Comparison of ENCODE assay signal across 1 mouse cellular context in the genomic region with DNA sequence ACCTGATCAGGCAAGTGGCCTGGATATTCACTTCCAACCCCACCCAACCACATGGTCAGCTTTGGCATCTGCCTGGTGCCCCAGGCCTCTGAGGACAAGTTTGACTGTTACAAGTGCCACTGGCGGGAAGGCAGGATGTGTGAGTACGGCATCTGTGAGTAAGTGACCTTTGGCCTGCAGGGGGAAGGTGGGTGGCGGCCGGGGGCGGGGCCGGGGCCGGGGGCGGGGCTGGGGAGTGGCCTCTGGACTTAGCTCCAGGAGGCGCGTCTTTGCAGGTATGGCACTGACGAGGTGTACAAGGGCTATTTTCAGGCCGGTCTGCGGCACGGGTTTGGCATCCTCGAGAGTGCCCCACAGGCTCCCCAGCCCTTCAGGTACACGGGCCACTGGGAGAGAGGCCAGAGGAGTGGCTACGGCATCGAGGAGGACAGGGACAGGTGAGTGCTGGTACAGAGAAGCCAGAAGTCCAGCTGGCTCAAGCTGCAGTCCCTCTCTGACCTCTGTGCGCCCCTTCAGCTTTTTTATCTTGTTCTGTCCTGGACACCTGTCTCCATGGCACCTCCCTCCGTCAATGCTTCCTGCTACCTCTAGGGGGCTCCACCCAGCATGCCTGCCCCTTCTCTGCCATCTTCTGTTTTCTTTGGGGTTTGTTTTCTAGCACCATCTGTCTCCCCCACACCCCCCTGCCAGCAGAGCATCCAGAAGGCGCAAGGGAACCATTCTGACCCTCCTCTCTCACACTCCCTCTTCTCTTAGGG.
TF ChIP-seq lines count a peak whose summit lies in the region.

No protein-coding gene starts in this region.

TF ChIP-seq in CH12.LX, 34 proteins besides CTCF, POLR2A, EP300 and RAD21 (continued from another document):
- TF ChIP-seq JUND (conservative IDR thresholded peaks at IDR 0.05; ENCODE audit: low read depth, low read length) (no peak), ELF1 (IDR thresholded peaks at IDR 0.05; ENCODE audit: low read depth, low read length) (no peak), HCFC1 (IDR thresholded peaks at IDR 0.05; ENCODE audit: low read depth, low read length) (no peak), MAZ (IDR thresholded peaks at IDR 0.05; ENCODE audit: low read depth, low read length) (no peak), ZC3H11A (IDR thresholded peaks at IDR 0.05; ENCODE audit: low read depth, low read length) (no peak), GABPA (IDR thresholded peaks at IDR 0.05; ENCODE audit: insufficient replicate concordance, low read depth, low read length) (no peak), TCF12 (IDR thresholded peaks at IDR 0.05; ENCODE audit: low read depth, low read length) (no peak), JUN (IDR thresholded peaks at IDR 0.05; ENCODE audit: insufficient read depth, low read depth, low read length) (no peak), SIN3A (IDR thresholded peaks at IDR 0.05; ENCODE audit: low read length) (no peak), TBP (conservative IDR thresholded peaks at IDR 0.05; ENCODE audit: low read depth, low read length) (no peak)
TF ChIP-seq in CH12.LX: peak in this region for 0.
